In genomic region chr15:101210228-101210627, GRCm38 (mm10) we compare ENCODE assay signal across 8 mouse cellular contexts. TPM values are rescaled to one million over a fixed set of nuclear protein-coding genes. Genes with fewer than 3 reads are reported as not detected.
DNase-seq lines count a peak whose midpoint lies in the region; ATAC-seq and TF ChIP-seq lines count a peak whose summit lies in the region.

No protein-coding gene starts in this region.

- no peak overlapping the region for H3K9ac ChIP-seq in forebrain, embryonic 14.5 days (ENCODE audit: low read length)
- H3K9ac ChIP-seq in limb, embryonic 14.5 days (ENCODE audit: low read depth, low read length, severe bottlenecking): no peak overlapping the region

- TF ChIP-seq POLR2A in limb, embryonic 14.5 days (IDR thresholded peaks at IDR 0.05; ENCODE audit: borderline replicate concordance, extremely low read depth, insufficient read depth, insufficient read length): no peak

- H3K4me3 ChIP-seq in forebrain, embryonic 14.5 days (ENCODE audit: low read depth, low read length): no peak overlapping the region
- no peak overlapping the region for H3K4me3 ChIP-seq in limb, embryonic 14.5 days (replicated peaks; ENCODE audit: low read length)

- no peaks in the 10 kb centered on the region for H3K4me1 ChIP-seq in forebrain, embryonic 14.5 days (ENCODE audit: control insufficient read depth, insufficient read depth, low read length)
- H3K4me1 ChIP-seq in limb, embryonic 14.5 days (ENCODE audit: control insufficient read depth, insufficient read depth, low read length): no peaks in the 10 kb centered on the region

- no peak overlapping the region for H3K4me2 ChIP-seq in forebrain, embryonic 14.5 days (ENCODE audit: low read length)
- no peak overlapping the region for H3K4me2 ChIP-seq in limb, embryonic 14.5 days (replicated peaks; ENCODE audit: low read depth, low read length, severe bottlenecking)

- 59% methylated on average over 6 of the region's 6 CpGs for WGBS in forebrain, embryonic 14.5 days
- WGBS in limb, embryonic 14.5 days: 70% methylated on average over 6 of the region's 6 CpGs

- DNase-seq in left cerebral cortex, postnatal 4 days: peak; percentile 62
- DNase-seq in left cerebral cortex, adult 8-10 months (ENCODE audit: low spot score in 2 of 2): no peak
- DNase-seq in ES-CJ7 (ENCODE audit: low read depth, low spot score): peak; percentile 76
- DNase-seq in brain, adult 2 months (ENCODE audit: low read depth, low spot score): peak; percentile 86
- peak; percentile 76 for DNase-seq in forebrain, embryonic 14.5 days (ENCODE audit: low spot score)
- peak; percentile 83 for DNase-seq in limb, embryonic 14.5 days (ENCODE audit: low spot score)
- peak; percentile 88 for DNase-seq in retina, embryonic 14.5 days (ENCODE audit: low spot score)
- DNase-seq in layer of hippocampus, postnatal 14 days (ENCODE audit: low spot score in 2 of 2): no peak

- H3K36me3 ChIP-seq in forebrain, embryonic 14.5 days (ENCODE audit: control insufficient read depth, insufficient read depth, low read length): peaks cover 90% of the 10 kb centered on the region
- H3K36me3 ChIP-seq in limb, embryonic 14.5 days (ENCODE audit: control insufficient read depth, insufficient read depth, low read length): peaks cover 80% of the 10 kb centered on the region

- no peak for ATAC-seq in forebrain, embryonic 14.5 days
- ATAC-seq in limb, embryonic 14.5 days (ENCODE audit: low FRiP score, low read depth): peak; percentile 49; the same call in 1 of the 2 replicates

- no peaks in the 10 kb centered on the region for H3K9me3 ChIP-seq in forebrain, embryonic 14.5 days (replicated peaks; ENCODE audit: control insufficient read depth, low read length)
- no peaks in the 10 kb centered on the region for H3K9me3 ChIP-seq in limb, embryonic 14.5 days (ENCODE audit: control insufficient read depth, low read length)

- intact Hi-C loops in left cerebral cortex, postnatal 4 days (cut with DNase I): no loop called here

- no peaks in the 10 kb centered on the region for H3K27me3 ChIP-seq in forebrain, embryonic 14.5 days (replicated peaks; ENCODE audit: control insufficient read depth, insufficient read depth, low read length)
- no peaks in the 10 kb centered on the region for H3K27me3 ChIP-seq in limb, embryonic 14.5 days (ENCODE audit: control insufficient read depth, insufficient read depth, low read length)

- H3K27ac ChIP-seq in forebrain, embryonic 14.5 days (ENCODE audit: low read depth, low read length): no peak overlapping the region
- no peak overlapping the region for H3K27ac ChIP-seq in limb, embryonic 14.5 days (replicated peaks; ENCODE audit: low read depth, low read length)

RNA-seq across cellular contexts. Expression of gene Grasp, which starts 13.8 kb away (rescaled TPM):
- 10 to 100 TPM; 12.3 to 13.5 TPM for total RNA-seq in left cerebral cortex, postnatal 4 days (2021)
- 10 to 100 TPM; 56.3 to 63.9 (median 62.1) TPM for total RNA-seq in left cerebral cortex, adult 8-10 months (2022)
- polyA plus RNA-seq in forebrain, embryonic 14.5 days (2014; fragmentation: Nextera tagmentation; extraction: Ambion mirVana): 0.93 and 1.0 TPM in 2 replicates
- polyA plus RNA-seq in limb, embryonic 14.5 days (2012; rRNA removed): 20.5 and 25.8 TPM in 2 replicates
- 7.4 and 7.5 TPM in 2 replicates for polyA plus RNA-seq in limb, embryonic 14.5 days (2014; fragmentation: Nextera tagmentation; extraction: Ambion mirVana)
- 10 to 100 TPM; 53.4 to 55.2 TPM for total RNA-seq in layer of hippocampus, postnatal 14 days (2021)

RNA-seq across cellular contexts. Expression of gene Acvr1b, which starts 36.4 kb away (rescaled TPM):
- total RNA-seq in left cerebral cortex, postnatal 4 days (2021): 10 to 100 TPM; 96.1 to 98.6 TPM
- total RNA-seq in left cerebral cortex, adult 8-10 months (2022): 100 to 1,000 TPM; 100 to 118 (median 110) TPM
- polyA plus RNA-seq in forebrain, embryonic 14.5 days (2014; fragmentation: Nextera tagmentation; extraction: Ambion mirVana): 24.7 and 33.5 TPM in 2 replicates
- polyA plus RNA-seq in limb, embryonic 14.5 days (2012; rRNA removed): 27.2 and 32.8 TPM in 2 replicates
- 12.3 and 12.9 TPM in 2 replicates for polyA plus RNA-seq in limb, embryonic 14.5 days (2014; fragmentation: Nextera tagmentation; extraction: Ambion mirVana)
- 10 to 100 TPM; 71.3 to 79.6 TPM for total RNA-seq in layer of hippocampus, postnatal 14 days (2021)

RNA-seq across cellular contexts. Expression of gene Nr4a1, which starts 43.8 kb away (rescaled TPM):
- 10 to 100 TPM; 20.1 to 22.6 TPM for total RNA-seq in left cerebral cortex, postnatal 4 days (2021)
- 100 to 1,000 TPM in 1 of 4 experiments, 10 to 100 TPM in 3; 36.3 to 102 (median 74.5) TPM for total RNA-seq in left cerebral cortex, adult 8-10 months (2022)
- 2.1 and 2.9 TPM in 2 replicates for polyA plus RNA-seq in forebrain, embryonic 14.5 days (2014; fragmentation: Nextera tagmentation; extraction: Ambion mirVana)
- 19.6 and 31.2 TPM in 2 replicates for polyA plus RNA-seq in limb, embryonic 14.5 days (2012; rRNA removed)
- polyA plus RNA-seq in limb, embryonic 14.5 days (2014; fragmentation: Nextera tagmentation; extraction: Ambion mirVana): 9.9 and 10.5 TPM in 2 replicates
- total RNA-seq in layer of hippocampus, postnatal 14 days (2021): 10 to 100 TPM; 34.5 to 54.4 TPM

Comparison
In these comparisons a context has a peak if more than half of its experiments do, and no peak if none do; other contexts are left out.
1. DNase-seq: peak in left cerebral cortex, postnatal 4 days (single experiment), ES-CJ7 (single experiment), brain, adult 2 months (single experiment), forebrain, embryonic 14.5 days (single experiment), limb, embryonic 14.5 days (single experiment) and retina, embryonic 14.5 days (single experiment); none in left cerebral cortex, adult 8-10 months (0 of 2) and layer of hippocampus, postnatal 14 days (0 of 2).